Mouse (Mus musculus) hindbrain, embryonic 16.5 days (tissue): Measurements from ENCODE around the gene Grin2d. TPM values are rescaled to one million over a fixed set of nuclear protein-coding genes. Genes with fewer than 3 reads are reported as not detected.
"Not testable (repeated sequence)": the region's sequence is repeated elsewhere in the genome, so short reads cannot be mapped to it uniquely, and the experiment has no call there.

ENCODE experiments used
- ATAC-seq: fragments of 200-750 bp; cut with Nextera tagmentation; 2 replicates; pipeline ENCODE4 v1.8.0; 2017; ENCODE audit warnings: moderate TSS enrichment, moderate library complexity
- H3K27ac ChIP-seq: fragments of 300-500 bp; sonication (generic); 2 replicates; pipeline ENCODE4 v1.5.1; 2014; ENCODE audit warnings: low read depth, mild to moderate bottlenecking, control low read depth, low read length, moderate library complexity
- H3K27me3 ChIP-seq: fragments of 300-500 bp; sonication (generic); replicated peaks from 2 replicates; pipeline ENCODE4 v1.6.1; 2014; ENCODE audit warnings: low read length; ENCODE audit not compliant: control insufficient read depth, insufficient read depth
- H3K36me3 ChIP-seq: fragments of 300-500 bp; sonication (generic); 2 replicates; pipeline ENCODE4 v1.6.1; 2014; ENCODE audit warnings: mild to moderate bottlenecking, low read length, moderate library complexity, mixed read lengths; ENCODE audit not compliant: control insufficient read depth, insufficient read depth
- H3K4me1 ChIP-seq: fragments of 300-500 bp; sonication (generic); 2 replicates; pipeline ENCODE4 v1.6.1; 2014; ENCODE audit warnings: low read depth, low read length; ENCODE audit not compliant: control insufficient read depth, insufficient read depth
- H3K4me2 ChIP-seq: fragments of 300-500 bp; sonication (generic); 2 replicates; pipeline ENCODE4 v1.6.1; 2014; ENCODE audit warnings: mild to moderate bottlenecking, low read length, control low read depth, moderate library complexity
- H3K4me3 ChIP-seq: fragments of 300-500 bp; sonication (generic); 2 replicates; pipeline ENCODE4 v1.5.1; 2014; ENCODE audit warnings: mild to moderate bottlenecking, low read length, control low read depth, moderate library complexity
- H3K9ac ChIP-seq: fragments of 300-500 bp; sonication (generic); 2 replicates; pipeline ENCODE4 v1.6.1; 2014; ENCODE audit warnings: low read depth, mild to moderate bottlenecking, control low read depth, low read length, moderate library complexity
- H3K9me3 ChIP-seq: fragments of 300-500 bp; sonication (generic); 2 replicates; pipeline ENCODE4 v1.6.1; 2014; ENCODE audit warnings: mild to moderate bottlenecking, low read length, moderate library complexity; ENCODE audit not compliant: control insufficient read depth
- WGBS: fragments of 180-500 bp; shearing (Covaris S2); extraction: QIAGEN DNeasy Blood & Tissue Kit; methylation state at CpG from one replicate; pipeline ENCODE4 v1.1.7; 2014; 5-methylcytosine and 5-hydroxymethylcytosine counted together
- polyA plus RNA-seq: library from polyadenylated mRNA; unstranded; fragments of >200 nt; fragmentation: Nextera tagmentation; extraction: Ambion mirVana; gene quantifications from 2 replicates; pipeline ENCODE4 v1.2.1, GENCODE M21; 2015

Gene Grin2d
- polyA plus RNA-seq, 1 experiment from 2014 or later: 3.4 TPM

DNA sequence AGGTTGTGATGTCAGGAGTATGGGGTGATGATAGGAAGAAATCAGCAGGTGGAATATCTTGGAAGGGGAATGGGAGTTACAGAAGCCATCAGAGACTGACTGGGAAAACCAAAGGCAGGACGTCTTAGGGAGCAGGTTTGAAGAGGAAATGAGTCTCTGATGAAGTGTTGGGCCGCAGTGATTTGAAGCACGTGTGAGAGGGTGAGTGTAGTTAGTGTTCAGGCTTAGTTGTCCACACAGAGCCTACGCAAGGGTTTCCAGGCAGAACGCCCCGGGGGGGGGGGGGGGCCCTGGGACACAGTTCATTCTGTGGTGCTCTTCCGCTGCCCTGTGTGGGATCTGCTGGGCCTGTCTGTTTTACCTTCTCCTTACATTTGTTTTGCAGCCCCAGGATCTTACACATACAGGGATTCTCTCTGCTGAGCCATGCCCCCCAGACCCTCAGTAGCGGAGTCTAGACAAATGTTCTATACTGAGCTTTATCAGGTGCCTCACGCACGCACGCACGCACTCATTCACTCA is 24.4 kb upstream of the Grin2d start:
- H3K27ac ChIP-seq: no peak overlapping the region
- 79% methylated on average over 10 of the region's 12 CpGs for WGBS
- H3K4me2 ChIP-seq: no peak overlapping the region
- no peak overlapping the region for H3K4me3 ChIP-seq
- H3K27me3 ChIP-seq: no peaks in the 10 kb centered on the region
- H3K9me3 ChIP-seq: no peaks in the 10 kb centered on the region
- H3K4me1 ChIP-seq: peaks cover 5% of the 10 kb centered on the region
- H3K36me3 ChIP-seq: no peaks in the 10 kb centered on the region
- no peak overlapping the region for H3K9ac ChIP-seq
- ATAC-seq: no peak

- H3K36me3 ChIP-seq: no peaks in the 10 kb centered on the region
- ATAC-seq: no peak
- H3K27ac ChIP-seq: no peak overlapping the region
- no peak overlapping the region for H3K4me2 ChIP-seq
- 57% methylated on average over 5 of the region's 5 CpGs for WGBS
- no peak overlapping the region for H3K9ac ChIP-seq
- H3K4me3 ChIP-seq: no peak overlapping the region
- peaks cover 6% of the 10 kb centered on the region for H3K4me1 ChIP-seq
- no peaks in the 10 kb centered on the region for H3K9me3 ChIP-seq
- no peaks in the 10 kb centered on the region for H3K27me3 ChIP-seq
Observed at GRCm38 (mm10) chr7:45901562-45901961, 23.4 kb upstream of the Grin2d start.

- not testable (repeated sequence) for ATAC-seq, H3K4me3 ChIP-seq, H3K27ac ChIP-seq, H3K36me3 ChIP-seq, H3K9me3 ChIP-seq, H3K27me3 ChIP-seq, H3K4me1 ChIP-seq, H3K9ac ChIP-seq
- H3K4me2 ChIP-seq: peak overlapping the region; percentile 59
- 51% methylated on average over 4 of the region's 4 CpGs for WGBS
Observed at GRCm38 (mm10) chr7:45898125-45898524, 19.9 kb upstream of the Grin2d start.

DNA sequence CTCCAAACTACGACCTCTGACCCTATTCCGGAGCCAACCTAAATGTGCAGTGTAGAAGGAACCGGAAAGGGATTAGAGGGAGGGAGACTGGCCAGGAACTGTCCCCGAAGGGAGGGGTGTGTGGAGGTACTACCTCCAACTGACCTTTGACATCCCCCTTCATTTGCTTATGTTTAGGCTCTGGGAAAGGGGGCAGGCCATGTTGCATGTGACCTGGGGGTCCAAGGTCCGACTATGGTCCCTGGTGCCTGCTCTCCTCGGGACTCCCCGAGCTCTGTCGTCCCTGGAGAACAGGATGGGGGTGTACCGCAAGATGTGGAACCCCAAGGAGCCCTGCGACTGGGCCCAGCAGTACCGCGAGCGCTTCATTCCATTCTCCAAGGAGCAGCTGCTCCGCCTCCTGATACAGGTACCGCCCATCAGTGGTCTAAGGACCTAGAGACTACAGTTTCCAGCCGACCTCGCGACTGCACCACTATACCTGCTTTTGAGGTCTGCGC is 19.1 kb upstream of the Grin2d start:
- H3K36me3 ChIP-seq: no peaks in the 10 kb centered on the region
- H3K4me3 ChIP-seq: peak overlapping the region; percentile 48
- H3K27me3 ChIP-seq: no peaks in the 10 kb centered on the region
- 2% methylated on average over 19 of the region's 19 CpGs for WGBS
- ATAC-seq: peak; percentile 70
- H3K4me1 ChIP-seq: peaks cover 8% of the 10 kb centered on the region
- peak overlapping the region; percentile 63 for H3K27ac ChIP-seq
- H3K9me3 ChIP-seq: no peaks in the 10 kb centered on the region
- H3K4me2 ChIP-seq: peak overlapping the region; percentile 59
- H3K9ac ChIP-seq: peak overlapping the region; percentile 65

GRCm38 (mm10) chr7:45896517-45897257 is 18.5 kb upstream of the Grin2d start, which contains the start of the genes Syngr4 and Tmem143:
Gene Syngr4 (minus strand): TSS chr7:45896714.
Gene Tmem143 (plus strand): TSS chr7:45896941.
- Histone ChIP-seq H3K9me3 (no peaks in the 10 kb centered on the region), H3K27ac (peak within 1 kb of the TSS; percentile 63), H3K4me2 (peak within 1 kb of the TSS; percentile 59), H3K4me3 (peak within 1 kb of the TSS; percentile 48), H3K9ac (peak within 1 kb of the TSS; percentile 65), H3K27me3 (no peaks in the 10 kb centered on the region), H3K4me1 (peaks cover 8% of the 10 kb centered on the region), H3K36me3 (no peaks in the 10 kb centered on the region)
- WGBS: under 1% methylated on average over 39 of the region's 40 CpGs
- peak; percentile 93 for ATAC-seq

DNA sequence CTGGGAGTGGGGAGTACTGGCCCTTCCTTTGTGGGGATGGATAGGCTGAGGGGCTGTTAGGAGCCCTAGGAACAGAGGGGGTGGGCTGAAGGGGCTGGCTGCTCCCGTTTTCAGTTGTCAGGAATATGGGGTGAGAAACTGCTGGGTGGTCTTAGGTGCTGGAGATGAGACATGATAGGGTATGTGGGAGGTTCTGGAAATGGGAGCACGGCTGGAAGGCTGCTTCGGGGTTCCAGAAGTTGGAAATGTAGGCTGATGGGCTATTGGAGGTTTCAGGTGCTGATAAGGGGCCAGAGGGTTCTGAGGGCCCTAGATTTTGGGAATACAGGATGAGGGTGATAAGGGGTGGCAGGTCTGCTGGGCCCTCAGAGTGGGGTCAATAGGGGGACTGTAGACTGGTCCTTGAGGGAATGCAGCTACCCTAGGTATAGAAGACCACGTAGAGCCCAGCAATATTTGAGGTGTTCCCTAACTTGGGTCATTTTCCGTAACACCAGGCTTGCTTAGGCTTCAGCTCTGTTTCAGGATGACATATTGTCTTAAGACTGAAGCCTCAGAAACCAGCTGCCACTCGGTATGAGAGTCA is 17.8 kb upstream of the Grin2d start:
- peak overlapping the region; percentile 59 for H3K4me2 ChIP-seq
- WGBS: 74% methylated on average over 6 of the region's 6 CpGs
- no peak overlapping the region for H3K27ac ChIP-seq
- peak; percentile 35 for ATAC-seq
- no peaks in the 10 kb centered on the region for H3K9me3 ChIP-seq
- H3K4me1 ChIP-seq: peaks cover 8% of the 10 kb centered on the region
- H3K9ac ChIP-seq: no peak overlapping the region
- H3K27me3 ChIP-seq: no peaks in the 10 kb centered on the region
- no peaks in the 10 kb centered on the region for H3K36me3 ChIP-seq
- H3K4me3 ChIP-seq: peak overlapping the region; percentile 48

DNA sequence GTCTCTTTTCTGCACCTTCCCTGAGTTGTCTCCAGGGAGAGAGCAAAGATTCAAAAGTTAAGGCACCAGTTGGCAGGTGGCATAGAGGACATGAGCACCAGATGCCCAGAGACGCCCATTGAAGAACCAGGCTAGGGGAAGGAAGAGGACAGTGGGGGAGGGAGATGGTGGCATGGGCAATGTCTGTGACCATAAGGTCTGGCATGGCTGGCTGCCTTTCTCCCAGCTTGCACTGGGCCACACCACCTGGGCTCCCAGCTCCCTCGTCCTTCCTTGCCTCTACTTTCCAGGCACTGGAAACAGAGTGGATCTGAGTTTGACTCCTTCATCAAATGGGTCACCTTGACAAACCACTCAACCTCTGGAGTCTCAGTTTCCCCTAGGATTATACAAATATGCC is 14.5 kb upstream of the Grin2d start:
- H3K27ac ChIP-seq: no peak overlapping the region
- H3K9me3 ChIP-seq: no peaks in the 10 kb centered on the region
- H3K9ac ChIP-seq: no peak overlapping the region
- no peak overlapping the region for H3K4me2 ChIP-seq
- ATAC-seq: no peak
- H3K4me3 ChIP-seq: no peak overlapping the region
- WGBS: 87% methylated on average over 2 of the region's 2 CpGs
- H3K27me3 ChIP-seq: no peaks in the 10 kb centered on the region
- no peaks in the 10 kb centered on the region for H3K36me3 ChIP-seq
- peaks cover 4% of the 10 kb centered on the region for H3K4me1 ChIP-seq

DNA sequence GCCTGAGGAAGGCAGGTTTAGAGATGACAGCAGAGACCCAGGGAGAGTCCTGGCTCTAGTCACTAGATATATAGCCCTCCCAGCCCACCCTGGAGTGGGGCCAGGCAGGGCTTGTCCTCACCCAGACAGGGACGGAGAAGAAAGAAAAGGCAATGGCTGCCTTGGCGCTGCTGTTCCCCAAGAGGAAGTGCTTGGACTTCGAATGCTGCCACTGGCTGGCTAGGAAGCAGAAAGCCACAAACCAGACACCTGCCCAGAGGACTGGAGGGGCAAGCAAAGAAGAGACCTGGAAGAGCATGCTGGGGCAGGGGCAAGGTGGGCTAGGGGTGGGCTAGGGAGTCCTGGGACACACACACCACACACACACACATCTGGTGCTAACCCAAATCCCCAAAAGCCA is 9.1 kb upstream of the Grin2d start:
- H3K4me3 ChIP-seq: no peak overlapping the region
- H3K9ac ChIP-seq: no peak overlapping the region; the same call in 1 of the 2 replicates
- no peaks in the 10 kb centered on the region for H3K9me3 ChIP-seq
- peaks cover 25% of the 10 kb centered on the region for H3K36me3 ChIP-seq
- no peaks in the 10 kb centered on the region for H3K4me1 ChIP-seq
- H3K4me2 ChIP-seq: no peak overlapping the region
- ATAC-seq: 0 out of 2 replicates have a peak, but pooled peaks have one; percentile 19
- 56% methylated on average over 3 of the region's 3 CpGs for WGBS
- H3K27me3 ChIP-seq: no peaks in the 10 kb centered on the region
- no peak overlapping the region for H3K27ac ChIP-seq

GRCm38 (mm10) chr7:45881011-45881410 is 2.8 kb upstream of the Grin2d start:
- no peak for ATAC-seq
- Histone ChIP-seq H3K9ac (no peak overlapping the region), H3K9me3 (no peaks in the 10 kb centered on the region), H3K4me2 (no peak overlapping the region), H3K4me1 (no peaks in the 10 kb centered on the region), H3K27me3 (no peaks in the 10 kb centered on the region), H3K27ac (no peak overlapping the region), H3K36me3 (peaks cover 54% of the 10 kb centered on the region), H3K4me3 (no peak overlapping the region)
- 93% methylated on average over 2 of the region's 2 CpGs for WGBS
